Mouse (Mus musculus) inflammation-experienced regulatory T-cells, adult 6 months (primary cell): ENCODE data around the gene Olfr60. TPM values are rescaled to one million over a fixed set of nuclear protein-coding genes. Genes with fewer than 3 reads are reported as not detected.

Experiments
- ATAC-seq: one replicate; pipeline ENCODE4 v1.8.0; 2017
- polyA plus RNA-seq, 3 experiments: library from polyadenylated mRNA; unstranded; fragments of 100-300 nt; shearing (Covaris generic); gene quantifications; one replicate each; pipeline ENCODE4 v1.2.1; 2017

The Olfr60 gene
- 1 to 10 TPM in 2 of 3 experiments, under 1 TPM in 1; 0.42 to 1.2 (median 1.0) TPM for polyA plus RNA-seq

- no peak for ATAC-seq
These were observed at the start of gene Olfr60 for GRCm38 (mm10) chr7:140361571-140361970. Gene Olfr60 (minus strand): TSS chr7:140361671.

DNA sequence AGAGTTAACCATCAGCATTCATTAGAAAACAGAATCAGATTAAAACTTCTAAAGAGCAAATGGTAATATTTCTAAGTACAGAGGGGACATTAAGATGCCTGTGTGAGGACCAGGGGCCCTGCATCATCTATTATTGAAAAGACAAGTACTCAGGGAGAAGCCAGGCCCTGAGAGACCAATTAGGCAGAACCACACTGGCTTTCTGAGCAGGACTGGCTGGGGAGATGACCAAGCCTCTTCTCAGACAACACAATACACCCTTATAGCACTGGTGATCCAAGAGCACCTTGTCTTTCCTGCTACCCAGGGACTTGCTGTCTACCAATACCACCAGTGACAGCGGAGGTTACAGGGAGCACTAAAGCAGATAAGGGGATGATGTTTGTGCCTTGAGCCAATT lies 41.3 kb upstream of the Olfr60 start, which contains the start of gene Olfr531:
Gene Olfr531 (minus strand): TSS at position 101 of the 400 bp plus-strand sequence.
- ATAC-seq = no peak

- peak; percentile 67 for ATAC-seq
These were observed 15.4 kb upstream of the Olfr60 start for GRCm38 (mm10) chr7:140376911-140377310.

GRCm38 (mm10) chr7:140376231-140376630 lies 14.8 kb upstream of the Olfr60 start, which contains the start of gene Olfr530:
Gene Olfr530 (minus strand): TSS chr7:140376331.
- no peak for ATAC-seq

GRCm38 (mm10) chr7:140374300-140374699 lies 12.8 kb upstream of the Olfr60 start:
- peak; percentile 80 for ATAC-seq

DNA sequence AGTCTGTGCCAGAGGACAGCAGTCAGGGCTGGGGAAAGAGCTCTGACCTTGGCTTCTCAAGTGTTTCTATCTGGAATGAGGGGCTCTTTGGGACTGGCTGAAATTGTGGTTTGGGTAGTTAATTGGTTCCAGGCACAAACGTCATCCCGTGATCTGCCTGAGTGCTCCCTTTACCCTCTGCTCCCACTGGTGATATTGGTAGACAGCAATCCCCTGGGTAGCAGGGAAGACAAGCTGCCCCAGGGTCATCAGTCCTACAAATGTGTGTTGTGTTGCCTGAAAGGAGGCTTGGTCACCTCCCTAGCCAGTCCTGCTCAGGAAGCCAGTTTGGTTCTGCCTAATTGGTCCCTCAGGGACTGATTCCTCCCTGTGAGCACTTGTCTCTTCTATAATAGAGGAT lies 27.8 kb downstream of the Olfr60 start, which contains the start of gene Olfr527:
Gene Olfr527 (plus strand): TSS at position 301 of the 400 bp plus-strand sequence.
- ATAC-seq = no peak

- no peak for ATAC-seq
These were observed 31.6 kb downstream of the Olfr60 start for GRCm38 (mm10) chr7:140329766-140330304.

- peak; percentile 85 for ATAC-seq
These were observed 40.3 kb downstream of the Olfr60 start for GRCm38 (mm10) chr7:140321135-140321534.

GRCm38 (mm10) chr7:140320558-140320957 lies 40.9 kb downstream of the Olfr60 start, which contains the start of gene Olfr525:
Gene Olfr525 (plus strand): TSS chr7:140320858.
- no peak for ATAC-seq

DNA sequence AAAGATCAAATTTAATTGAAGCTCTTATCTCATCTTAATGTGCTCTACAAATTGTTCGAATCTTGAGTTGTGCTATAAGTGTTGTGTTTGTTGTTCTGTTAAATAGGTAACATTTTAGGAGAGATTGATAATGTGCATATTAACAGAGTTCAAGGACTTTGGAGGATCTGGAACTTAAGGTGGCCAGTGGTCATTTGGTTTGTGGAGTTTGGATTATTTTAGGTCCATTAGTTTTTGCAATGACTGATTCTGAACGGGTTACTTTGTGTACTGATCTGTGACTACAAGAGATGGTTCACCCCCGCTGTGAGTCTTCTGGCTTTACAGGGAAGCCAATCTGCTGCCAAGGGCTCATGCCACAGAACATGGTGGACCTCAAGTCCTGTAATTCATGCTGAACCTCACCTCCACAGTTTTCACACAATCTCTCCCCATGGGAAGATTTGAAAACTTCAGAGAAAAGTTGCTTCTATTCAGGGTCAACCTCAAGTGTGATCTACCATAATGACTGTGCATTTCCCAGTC lies 41.5 kb downstream of the Olfr60 start:
- no peak for ATAC-seq

DNA sequence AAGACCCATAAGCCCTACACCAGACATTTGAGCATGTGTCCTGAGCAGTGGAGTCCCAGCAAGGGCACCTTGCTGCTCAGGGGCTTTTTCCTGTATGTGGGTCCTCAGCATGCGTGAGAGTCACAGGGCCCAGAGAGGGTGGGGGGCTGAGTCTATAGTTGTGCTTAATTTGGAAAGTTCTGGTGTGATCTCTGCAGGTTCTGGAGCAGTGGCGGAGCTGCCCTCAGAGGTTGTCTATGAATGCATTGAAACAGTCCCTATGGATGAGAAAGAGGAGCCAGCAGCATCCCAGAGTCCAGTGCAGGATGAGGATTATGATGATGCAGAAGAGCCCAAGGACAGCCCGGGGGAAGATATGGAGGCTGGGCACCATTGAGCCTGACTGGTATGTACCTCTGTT lies 62.1 kb downstream of the Olfr60 start:
- no peak for ATAC-seq

GRCm38 (mm10) chr7:140296876-140297275 lies 64.6 kb downstream of the Olfr60 start:
- ATAC-seq = no peak

- no peak for ATAC-seq
These were observed 65.7 kb downstream of the Olfr60 start for GRCm38 (mm10) chr7:140295746-140296145.

Other genes starting within 250 kb of the Olfr60 start
- 1 to 10 TPM; 1.9 to 5.3 (median 3.8) TPM for gene Paox, start 245.9 kb downstream of the Olfr60 start, polyA plus RNA-seq
- 10 to 100 TPM; 73.3 to 94.2 (median 81.1) TPM for gene Echs1, start 245.2 kb downstream of the Olfr60 start, polyA plus RNA-seq
- 10 to 100 TPM; 16.4 to 28.8 (median 22.9) TPM for gene Mtg1, start 224.1 kb downstream of the Olfr60 start, polyA plus RNA-seq
- not detected for gene Sprn, start 206.8 kb downstream of the Olfr60 start, polyA plus RNA-seq
- under 1 TPM in 1 of 3 experiments, not detected in 2; 0.07 TPM for gene Olfr522, start 196.9 kb downstream of the Olfr60 start, polyA plus RNA-seq
- gene Olfr523, start 188.5 kb downstream of the Olfr60 start, polyA plus RNA-seq = not detected
- under 1 TPM in 1 of 3 experiments, not detected in 2; 0.13 TPM for gene Olfr524, start 155.7 kb downstream of the Olfr60 start, polyA plus RNA-seq
- under 1 TPM in 2 of 3 experiments, not detected in 1; 0.27 to 0.55 TPM for gene Cd163l1, start 143.4 kb downstream of the Olfr60 start, polyA plus RNA-seq
- 1 to 10 TPM in 1 of 3 experiments, not detected in 2; 2.9 TPM for gene 5830411N06Rik, start 114.4 kb downstream of the Olfr60 start, polyA plus RNA-seq
- gene Olfr525, start 40.8 kb downstream of the Olfr60 start, polyA plus RNA-seq = under 1 TPM; 0.25 to 0.54 (median 0.34) TPM
- under 1 TPM in 2 of 3 experiments, not detected in 1; 0.23 to 0.35 TPM for gene Olfr527, start 27.7 kb downstream of the Olfr60 start, polyA plus RNA-seq
- under 1 TPM in 1 of 3 experiments, not detected in 2; 0.20 TPM for gene Olfr530, start 14.7 kb upstream of the Olfr60 start, polyA plus RNA-seq
- not detected for gene Olfr531, start 41.2 kb upstream of the Olfr60 start, polyA plus RNA-seq
- gene Olfr532, start 60.0 kb upstream of the Olfr60 start, polyA plus RNA-seq = not detected
- under 1 TPM in 1 of 3 experiments, not detected in 2; 0.19 TPM for gene Olfr533, start 101.7 kb upstream of the Olfr60 start, polyA plus RNA-seq
- gene Olfr535, start 122.5 kb upstream of the Olfr60 start, polyA plus RNA-seq = not detected
- not detected for gene Olfr536, start 145.7 kb upstream of the Olfr60 start, polyA plus RNA-seq
- gene Olfr538, start 206.2 kb upstream of the Olfr60 start, polyA plus RNA-seq = not detected
- gene Olfr46, start 239.6 kb upstream of the Olfr60 start, polyA plus RNA-seq = under 1 TPM in 1 of 3 experiments, not detected in 2; 0.08 TPM